Mouse (Mus musculus) kidney, embryonic 14.5 days (tissue): ENCODE results near the gene Fcnb. TPM values are rescaled to one million over a fixed set of nuclear protein-coding genes. Genes with fewer than 3 reads are reported as not detected.

Experiments used
- ATAC-seq: fragments of 200-750 bp; cut with Nextera tagmentation; 2 replicates; pipeline ENCODE4 v1.8.0; 2017; ENCODE audit warnings: moderate number of reproducible peaks, mild to moderate bottlenecking, moderate TSS enrichment, moderate library complexity; ENCODE audit not compliant: low FRiP score, low TSS enrichment
- H3K27ac ChIP-seq: fragments of 300-500 bp; sonication (generic); 2 replicates; pipeline ENCODE4 v1.5.1; 2014; ENCODE audit warnings: low read depth, mild to moderate bottlenecking, low read length, moderate library complexity, mixed read lengths
- H3K27me3 ChIP-seq: fragments of 300-500 bp; sonication (generic); 2 replicates; pipeline ENCODE4 v1.6.1; 2014; ENCODE audit warnings: mild to moderate bottlenecking, low read length; ENCODE audit not compliant: control insufficient read depth, insufficient read depth
- H3K36me3 ChIP-seq: fragments of 300-500 bp; sonication (generic); 2 replicates; pipeline ENCODE4 v1.6.1; 2014; ENCODE audit warnings: low read length, mixed read lengths; ENCODE audit not compliant: control insufficient read depth, insufficient read depth
- H3K4me1 ChIP-seq: fragments of 300-500 bp; sonication (generic); 2 replicates; pipeline ENCODE4 v1.6.1; 2014; ENCODE audit warnings: low read length, mixed read lengths; ENCODE audit not compliant: control insufficient read depth, insufficient read depth
- H3K4me2 ChIP-seq: fragments of 300-500 bp; sonication (generic); replicated peaks from 2 replicates; pipeline ENCODE4 v1.6.1; 2014; ENCODE audit warnings: low read depth, mild to moderate bottlenecking, low read length
- H3K4me3 ChIP-seq: fragments of 300-500 bp; sonication (generic); 2 replicates; pipeline ENCODE4 v1.5.1; 2014; ENCODE audit warnings: mild to moderate bottlenecking, low read length
- H3K9ac ChIP-seq: fragments of 300-500 bp; sonication (generic); 2 replicates; pipeline ENCODE4 v1.6.1; 2014; ENCODE audit warnings: low read depth, mild to moderate bottlenecking, low read length, moderate library complexity
- H3K9me3 ChIP-seq: fragments of 300-500 bp; sonication (generic); 2 replicates; pipeline ENCODE4 v1.6.1; 2016; ENCODE audit warnings: low read length; ENCODE audit not compliant: control insufficient read depth
- WGBS: fragments of 180-500 bp; shearing (Covaris S2); extraction: QIAGEN DNeasy Blood & Tissue Kit; methylation state at CpG from one replicate; pipeline ENCODE4 v1.1.7; 2014; 5-methylcytosine and 5-hydroxymethylcytosine counted together
- polyA plus RNA-seq: library from polyadenylated mRNA; unstranded; fragments of >200 nt; fragmentation: Nextera tagmentation; extraction: Ambion mirVana; gene quantifications from 2 replicates; pipeline ENCODE4 v1.2.1, GENCODE M21; 2014

Fcnb gene
- polyA plus RNA-seq, 1 experiment from 2014 or later = not detected

GRCm38 (mm10) chr2:28039647-28040325, 44.9 kb downstream of the Fcnb start:
- Histone ChIP-seq H3K4me2 (no peak overlapping the region), H3K27ac (no peak overlapping the region), H3K4me1 (no peaks in the 10 kb centered on the region), H3K27me3 (no peaks in the 10 kb centered on the region), H3K9me3 (no peaks in the 10 kb centered on the region), H3K36me3 (peaks cover 13% of the 10 kb centered on the region; the same call in 1 of the 2 replicates), H3K9ac (no peak overlapping the region), H3K4me3 (no peak overlapping the region)
- ATAC-seq = no peak
- WGBS = 90% methylated on average over 10 of the region's 10 CpGs

- no peak for ATAC-seq
Measured at GRCm38 (mm10) chr2:28038391-28039096, 46.1 kb downstream of the Fcnb start.

GRCm38 (mm10) chr2:28037505-28038390, 46.9 kb downstream of the Fcnb start:
- no peak for ATAC-seq

More at GRCm38 (mm10) chr2:28038391-28039096, 46.1 kb downstream of the Fcnb start:
- H3K36me3 ChIP-seq = peaks cover 13% of the 10 kb centered on the region; the same call in 1 of the 2 replicates
- WGBS = 82% methylated on average over 14 of the region's 14 CpGs
- no peaks in the 10 kb centered on the region for H3K9me3 ChIP-seq
- no peak overlapping the region for H3K4me2 ChIP-seq
- H3K27ac ChIP-seq = no peak overlapping the region
- no peaks in the 10 kb centered on the region for H3K4me1 ChIP-seq
- H3K9ac ChIP-seq = no peak overlapping the region
- no peaks in the 10 kb centered on the region for H3K27me3 ChIP-seq
- H3K4me3 ChIP-seq = no peak overlapping the region

GRCm38 (mm10) chr2:28036788-28037187, 47.9 kb downstream of the Fcnb start:
- no peak overlapping the region for H3K27ac ChIP-seq
- H3K36me3 ChIP-seq = peaks cover 22% of the 10 kb centered on the region; the same call in 1 of the 2 replicates
- 94% methylated on average over 13 of the region's 13 CpGs for WGBS
- H3K4me1 ChIP-seq = no peaks in the 10 kb centered on the region
- H3K4me3 ChIP-seq = no peak overlapping the region
- ATAC-seq = no peak
- H3K27me3 ChIP-seq = no peaks in the 10 kb centered on the region
- H3K4me2 ChIP-seq = no peak overlapping the region
- no peak overlapping the region for H3K9ac ChIP-seq
- no peaks in the 10 kb centered on the region for H3K9me3 ChIP-seq

More at GRCm38 (mm10) chr2:28037505-28038390, 46.9 kb downstream of the Fcnb start:
- Histone ChIP-seq H3K9me3 (no peaks in the 10 kb centered on the region), H3K27me3 (no peaks in the 10 kb centered on the region), H3K4me1 (no peaks in the 10 kb centered on the region), H3K4me2 (no peak overlapping the region), H3K27ac (no peak overlapping the region), H3K4me3 (no peak overlapping the region), H3K9ac (no peak overlapping the region), H3K36me3 (peaks cover 20% of the 10 kb centered on the region; the same call in 1 of the 2 replicates)
- 71% methylated on average over 12 of the region's 12 CpGs for WGBS

DNA sequence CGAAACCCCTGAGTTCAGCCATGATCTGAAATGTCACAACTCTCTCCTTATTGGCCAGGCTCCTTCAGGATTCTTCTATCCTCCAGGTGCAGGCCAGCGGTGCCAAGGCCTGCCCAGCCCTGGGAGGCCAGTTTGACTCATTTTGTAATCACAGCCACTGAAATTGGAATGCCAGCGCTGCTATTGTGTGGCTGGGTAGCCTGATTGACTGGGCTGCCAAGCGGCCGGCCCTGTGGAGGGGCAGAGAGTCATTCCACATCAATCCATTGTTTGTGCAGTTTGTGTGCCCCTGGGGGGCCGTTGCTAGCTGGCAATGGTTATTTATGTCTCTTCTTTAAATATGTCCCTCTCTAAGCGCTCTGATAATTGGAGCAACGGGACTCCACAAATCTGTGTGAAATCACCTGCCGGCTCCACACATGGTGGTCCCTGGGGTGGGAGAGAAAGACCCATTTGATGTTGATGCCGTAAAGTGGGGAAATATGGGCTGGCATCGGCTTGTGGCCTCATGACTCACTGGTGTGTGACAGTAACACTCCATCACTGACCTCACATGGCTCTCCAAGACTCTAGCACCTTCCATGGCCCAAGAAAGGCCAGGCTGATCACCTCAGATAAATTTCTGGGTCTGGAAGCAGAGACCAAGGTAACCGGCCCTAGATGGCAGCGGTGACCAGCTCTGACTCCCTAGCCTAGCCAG, 50.5 kb downstream of the Fcnb start:
- ATAC-seq = no peak
- Histone ChIP-seq H3K9me3 (no peaks in the 10 kb centered on the region), H3K9ac (no peak overlapping the region), H3K36me3 (peaks cover 31% of the 10 kb centered on the region; the same call in 1 of the 2 replicates), H3K4me2 (no peak overlapping the region), H3K4me3 (no peak overlapping the region), H3K27ac (no peak overlapping the region), H3K4me1 (no peaks in the 10 kb centered on the region), H3K27me3 (no peaks in the 10 kb centered on the region)
- WGBS = 74% methylated on average over 13 of the region's 13 CpGs

GRCm38 (mm10) chr2:28032469-28032868, 52.2 kb downstream of the Fcnb start:
- Histone ChIP-seq H3K4me3 (no peak overlapping the region), H3K4me2 (no peak overlapping the region), H3K9ac (no peak overlapping the region), H3K9me3 (no peaks in the 10 kb centered on the region), H3K36me3 (peaks cover 41% of the 10 kb centered on the region; the same call in 1 of the 2 replicates), H3K4me1 (no peaks in the 10 kb centered on the region), H3K27me3 (no peaks in the 10 kb centered on the region), H3K27ac (no peak overlapping the region)
- ATAC-seq = no peak
- 84% methylated on average over 11 of the region's 11 CpGs for WGBS

- H3K9ac ChIP-seq = no peak overlapping the region
- H3K27ac ChIP-seq = no peak overlapping the region
- ATAC-seq = no peak
- no peak overlapping the region for H3K4me3 ChIP-seq
- H3K27me3 ChIP-seq = no peaks in the 10 kb centered on the region
- 79% methylated on average over 9 of the region's 9 CpGs for WGBS
- peaks cover 37% of the 10 kb centered on the region; the same call in 1 of the 2 replicates for H3K36me3 ChIP-seq
- H3K4me1 ChIP-seq = no peaks in the 10 kb centered on the region
- no peaks in the 10 kb centered on the region for H3K9me3 ChIP-seq
- no peak overlapping the region for H3K4me2 ChIP-seq
Measured at GRCm38 (mm10) chr2:28031860-28032259, 52.8 kb downstream of the Fcnb start.
